Mouse (Mus musculus) urinary bladder, postnatal 36 days (tissue): ENCODE data around the gene Rnf25.

ENCODE experiments used
- DNase-seq, 2 experiments: peaks; one replicate each; pipeline ENCODE4 v3.0.0; 2022; ENCODE audit warnings: low spot score in 2 of 2, mixed read lengths in 1 of 2

The Rnf25 gene

GRCm38 (mm10) chr1:74601267-74601962, at the start of gene Rnf25, which contains the start of gene Stk36:
TSS of gene Rnf25 (minus strand) at chr1:74601397.
TSS of gene Stk36 (plus strand) at chr1:74601445.
- DNase-seq, result peak; percentile 72 to 82

- DNase-seq, result no peak
These were observed 42.7 kb upstream of the Rnf25 start for GRCm38 (mm10) chr1:74643926-74644325.

- DNase-seq, result no peak
These were observed 42.3 kb upstream of the Rnf25 start for GRCm38 (mm10) chr1:74643524-74643923.

GRCm38 (mm10) chr1:74632734-74633133, 31.5 kb upstream of the Rnf25 start:
- DNase-seq, result no peak

GRCm38 (mm10) chr1:74628001-74628400, 26.8 kb upstream of the Rnf25 start:
- DNase-seq, result no peak

GRCm38 (mm10) chr1:74626076-74626475, 24.9 kb upstream of the Rnf25 start:
- no peak for DNase-seq

- no peak for DNase-seq
These were observed 23.0 kb upstream of the Rnf25 start for GRCm38 (mm10) chr1:74624183-74624582.

- no peak for DNase-seq
These were observed 513 bp downstream of the Rnf25 start for GRCm38 (mm10) chr1:74600501-74601266.

GRCm38 (mm10) chr1:74594434-74594833, 6.8 kb downstream of the Rnf25 start:
- no peak for DNase-seq

- peak; percentile 98 to 99 for DNase-seq
These were observed 13.3 kb downstream of the Rnf25 start, which contains the start of the genes Zfp142 and Bcs1l for GRCm38 (mm10) chr1:74587773-74588445. TSS of gene Zfp142 (minus strand) at chr1:74588246. TSS of gene Bcs1l (plus strand) at chr1:74588289.

- no peak for DNase-seq
These were observed 13.9 kb downstream of the Rnf25 start for GRCm38 (mm10) chr1:74587233-74587772.

- DNase-seq, result no peak
These were observed 16.4 kb downstream of the Rnf25 start for GRCm38 (mm10) chr1:74584616-74585398.

- no peak for DNase-seq
These were observed 18.6 kb downstream of the Rnf25 start for GRCm38 (mm10) chr1:74582621-74583020.

- no peak for DNase-seq
These were observed 31.2 kb downstream of the Rnf25 start for GRCm38 (mm10) chr1:74569739-74570719.

- no peak for DNase-seq
These were observed 35.4 kb downstream of the Rnf25 start for GRCm38 (mm10) chr1:74565834-74566233.

GRCm38 (mm10) chr1:74559061-74559460, 42.1 kb downstream of the Rnf25 start:
- DNase-seq, result no peak

- no peak for DNase-seq
These were observed 57.0 kb downstream of the Rnf25 start, which contains the start of gene Usp37 for GRCm38 (mm10) chr1:74544184-74544583. TSS of gene Usp37 (minus strand) at chr1:74544284.
